Mouse (Mus musculus) heart, embryonic 16.5 days (tissue): ENCODE results near the gene Prss41. TPM values are rescaled to one million over a fixed set of nuclear protein-coding genes. Genes with fewer than 3 reads are reported as not detected.

Source experiments
- ATAC-seq: fragments of 200-750 bp; cut with Nextera tagmentation; replicated peaks from 2 replicates; pipeline ENCODE4 v1.8.0; 2017; ENCODE audit warnings: moderate number of reproducible peaks; ENCODE audit not compliant: insufficient read depth, low FRiP score; ENCODE audit errors: extremely low read depth
- H3K27ac ChIP-seq: fragments of 300-500 bp; sonication (generic); 2 replicates; pipeline ENCODE4 v1.5.1; 2014; ENCODE audit warnings: mild to moderate bottlenecking, low read length, control low read depth, moderate library complexity
- H3K27me3 ChIP-seq: fragments of 300-500 bp; sonication (generic); 2 replicates; pipeline ENCODE4 v1.6.1; 2014; ENCODE audit warnings: low read length, mixed read lengths; ENCODE audit not compliant: control insufficient read depth, insufficient read depth
- H3K36me3 ChIP-seq: fragments of 300-500 bp; sonication (generic); 2 replicates; pipeline ENCODE4 v1.6.1; 2014; ENCODE audit not compliant: control insufficient read depth, insufficient read depth
- H3K4me1 ChIP-seq: fragments of 300-500 bp; sonication (generic); 2 replicates; pipeline ENCODE4 v1.6.1; 2014; ENCODE audit warnings: low read length, mixed read lengths; ENCODE audit not compliant: control insufficient read depth, insufficient read depth
- H3K4me2 ChIP-seq: fragments of 300-500 bp; sonication (generic); 2 replicates; pipeline ENCODE4 v1.6.1; 2014; ENCODE audit warnings: low read depth, mild to moderate bottlenecking, control low read depth, low read length
- H3K4me3 ChIP-seq: fragments of 300-500 bp; sonication (generic); 2 replicates; pipeline ENCODE4 v1.5.1; 2014; ENCODE audit warnings: mild to moderate bottlenecking, control low read depth, low read length
- H3K9ac ChIP-seq: fragments of 300-500 bp; sonication (generic); 2 replicates; pipeline ENCODE4 v1.6.1; 2014; ENCODE audit warnings: low read length, control low read depth
- H3K9me3 ChIP-seq: fragments of 300-500 bp; sonication (generic); replicated peaks from 2 replicates; pipeline ENCODE4 v1.6.1; 2016; ENCODE audit warnings: low read length; ENCODE audit not compliant: control insufficient read depth
- WGBS: fragments of 180-500 bp; shearing (Covaris S2); extraction: QIAGEN DNeasy Blood & Tissue Kit; methylation state at CpG from one replicate; pipeline ENCODE4 v1.1.7; 2014; 5-methylcytosine and 5-hydroxymethylcytosine counted together
- polyA plus RNA-seq: library from polyadenylated mRNA; unstranded; fragments of >200 nt; fragmentation: Nextera tagmentation; extraction: Ambion mirVana; gene quantifications from 2 replicates; pipeline ENCODE4 v1.2.1, GENCODE M21; 2015

The Prss41 gene
- polyA plus RNA-seq, 1 experiment from 2014 or later = 0.22 TPM

- Histone ChIP-seq H3K4me3 (no peak overlapping the region), H3K4me1 (peaks cover 6% of the 10 kb centered on the region; the same call in 1 of the 2 replicates), H3K27me3 (no peaks in the 10 kb centered on the region), H3K9ac (no peak overlapping the region), H3K9me3 (no peaks in the 10 kb centered on the region), H3K4me2 (no peak overlapping the region), H3K36me3 (no peaks in the 10 kb centered on the region), H3K27ac (no peak overlapping the region)
- ATAC-seq = no peak
- 81% methylated on average over 6 of the region's 6 CpGs for WGBS
These were observed 13.2 kb upstream of the Prss41 start for GRCm38 (mm10) chr17:23857193-23857592.

GRCm38 (mm10) chr17:23854229-23854765 lies 10.3 kb upstream of the Prss41 start:
- ATAC-seq = peak; percentile 45; the same call in 1 of the 2 replicates
- H3K4me2 ChIP-seq = no peak overlapping the region
- no peak overlapping the region for H3K9ac ChIP-seq
- H3K36me3 ChIP-seq = no peaks in the 10 kb centered on the region
- H3K27ac ChIP-seq = no peak overlapping the region
- no peaks in the 10 kb centered on the region for H3K27me3 ChIP-seq
- H3K4me1 ChIP-seq = peaks cover 6% of the 10 kb centered on the region; the same call in 1 of the 2 replicates
- 56% methylated on average over 10 of the region's 10 CpGs for WGBS
- H3K4me3 ChIP-seq = no peak overlapping the region
- no peaks in the 10 kb centered on the region for H3K9me3 ChIP-seq

GRCm38 (mm10) chr17:23853292-23853691 lies 9.3 kb upstream of the Prss41 start:
- H3K4me3 ChIP-seq = no peak overlapping the region
- ATAC-seq = no peak
- 34% methylated on average over 5 of the region's 5 CpGs for WGBS
- no peak overlapping the region for H3K9ac ChIP-seq
- H3K27ac ChIP-seq = no peak overlapping the region
- H3K36me3 ChIP-seq = no peaks in the 10 kb centered on the region
- H3K4me2 ChIP-seq = no peak overlapping the region
- H3K27me3 ChIP-seq = no peaks in the 10 kb centered on the region
- no peaks in the 10 kb centered on the region for H3K9me3 ChIP-seq
- peaks cover 6% of the 10 kb centered on the region; the same call in 1 of the 2 replicates for H3K4me1 ChIP-seq

GRCm38 (mm10) chr17:23850853-23851749 lies 7.1 kb upstream of the Prss41 start:
- Histone ChIP-seq H3K27me3 (no peaks in the 10 kb centered on the region), H3K27ac (no peak overlapping the region), H3K4me1 (peaks cover 6% of the 10 kb centered on the region; the same call in 1 of the 2 replicates), H3K4me2 (no peak overlapping the region), H3K9me3 (no peaks in the 10 kb centered on the region), H3K9ac (no peak overlapping the region), H3K36me3 (no peaks in the 10 kb centered on the region), H3K4me3 (no peak overlapping the region)
- 43% methylated on average over 17 of the region's 19 CpGs for WGBS
- no peak for ATAC-seq

- no peak for ATAC-seq
- H3K36me3 ChIP-seq = no peaks in the 10 kb centered on the region
- no peak overlapping the region for H3K9ac ChIP-seq
- no peaks in the 10 kb centered on the region for H3K9me3 ChIP-seq
- H3K27me3 ChIP-seq = no peaks in the 10 kb centered on the region
- WGBS = 65% methylated on average over 2 of the region's 2 CpGs
- H3K4me3 ChIP-seq = no peak overlapping the region
- no peak overlapping the region for H3K4me2 ChIP-seq
- peaks cover 6% of the 10 kb centered on the region; the same call in 1 of the 2 replicates for H3K4me1 ChIP-seq
- no peak overlapping the region for H3K27ac ChIP-seq
These were observed 6.1 kb upstream of the Prss41 start for GRCm38 (mm10) chr17:23850028-23850427.

- Histone ChIP-seq H3K4me3 (no peak overlapping the region), H3K9ac (no peak overlapping the region), H3K36me3 (no peaks in the 10 kb centered on the region), H3K27ac (no peak overlapping the region), H3K4me1 (no peaks in the 10 kb centered on the region), H3K9me3 (no peaks in the 10 kb centered on the region), H3K27me3 (no peaks in the 10 kb centered on the region; the same call in 1 of the 2 replicates), H3K4me2 (no peak overlapping the region)
- WGBS = 41% methylated on average over 23 of the region's 23 CpGs
- no peak for ATAC-seq
These were observed 696 bp downstream of the Prss41 start for GRCm38 (mm10) chr17:23843141-23843811.

GRCm38 (mm10) chr17:23841145-23841544 lies 2.8 kb downstream of the Prss41 start:
- Histone ChIP-seq H3K4me2 (no peak overlapping the region), H3K27me3 (no peaks in the 10 kb centered on the region; the same call in 1 of the 2 replicates), H3K36me3 (no peaks in the 10 kb centered on the region), H3K9ac (no peak overlapping the region), H3K27ac (no peak overlapping the region), H3K4me1 (no peaks in the 10 kb centered on the region), H3K9me3 (no peaks in the 10 kb centered on the region), H3K4me3 (no peak overlapping the region)
- WGBS = 31% methylated on average over 4 of the region's 4 CpGs
- no peak for ATAC-seq

GRCm38 (mm10) chr17:23836006-23836575 lies 7.9 kb downstream of the Prss41 start, which contains the start of gene Prss33:
Prss33 (minus strand) TSS chr17:23836056.
- Histone ChIP-seq H3K9me3 (no peaks in the 10 kb centered on the region), H3K27me3 (peaks cover 25% of the 10 kb centered on the region), H3K36me3 (no peaks in the 10 kb centered on the region), H3K4me3 (no peak within 1 kb of the TSS), H3K4me2 (no peak within 1 kb of the TSS), H3K27ac (no peak within 1 kb of the TSS), H3K9ac (no peak within 1 kb of the TSS), H3K4me1 (no peaks in the 10 kb centered on the region)
- ATAC-seq = no peak
- 75% methylated on average over 8 of the region's 8 CpGs for WGBS
